Mouse (Mus musculus): ENCODE results near the gene Platr17.

GRCm38 (mm10) chr17:33940206-33940805, 35.4 kb downstream of the Platr17 start, which contains the start of the genes Pfdn6 and Wdr46:
- TF ChIP-seq CTCF (IDR thresholded peaks at IDR 0.05; ENCODE audit: extremely low read depth, insufficient read depth, low read length) (no peak), POLR2A (IDR thresholded peaks at IDR 0.05; ENCODE audit: extremely low read depth, insufficient read depth, low read length) (peak; percentile 46; the same call in 1 of the 2 replicates)
